Mouse (Mus musculus) kidney, embryonic 16.5 days (tissue): ENCODE data around the gene Gm21985. TPM values are rescaled to one million over a fixed set of nuclear protein-coding genes. Genes with fewer than 3 reads are reported as not detected.
A peak's percentile ranks its signal among the peaks of the same experiment; 100 is the strongest.

Source experiments
- ATAC-seq: fragments of 200-750 bp; cut with Nextera tagmentation; 2 replicates; pipeline ENCODE4 v1.8.0; 2017; ENCODE audit warnings: moderate TSS enrichment; ENCODE audit not compliant: low FRiP score, low TSS enrichment
- H3K27ac ChIP-seq: fragments of 300-500 bp; sonication (generic); 2 replicates; pipeline ENCODE4 v1.5.1; 2014; ENCODE audit warnings: low read length
- H3K27me3 ChIP-seq: fragments of 300-500 bp; sonication (generic); 2 replicates; pipeline ENCODE4 v1.6.1; 2014; ENCODE audit warnings: low read length, control low read depth, mixed read lengths; ENCODE audit not compliant: insufficient read depth
- H3K36me3 ChIP-seq: fragments of 300-500 bp; sonication (generic); 2 replicates; pipeline ENCODE4 v1.6.1; 2014; ENCODE audit warnings: low read length, control low read depth, mixed read lengths; ENCODE audit not compliant: insufficient read depth
- H3K4me1 ChIP-seq: fragments of 300-500 bp; sonication (generic); 2 replicates; pipeline ENCODE4 v1.6.1; 2014; ENCODE audit warnings: low read length, control low read depth, mixed read lengths; ENCODE audit not compliant: insufficient read depth
- H3K4me2 ChIP-seq: fragments of 300-500 bp; sonication (generic); replicated peaks from 2 replicates; pipeline ENCODE4 v1.6.1; 2014; ENCODE audit warnings: low read depth, low read length
- H3K4me3 ChIP-seq: fragments of 300-500 bp; sonication (generic); 2 replicates; pipeline ENCODE4 v1.5.1; 2014; ENCODE audit warnings: mild to moderate bottlenecking, low read length
- H3K9ac ChIP-seq: fragments of 300-500 bp; sonication (generic); replicated peaks from 2 replicates; pipeline ENCODE4 v1.6.1; 2014; ENCODE audit warnings: low read length
- H3K9me3 ChIP-seq: fragments of 300-500 bp; sonication (generic); 2 replicates; pipeline ENCODE4 v1.6.1; 2016; ENCODE audit warnings: low read length, control low read depth
- WGBS: fragments of 180-500 bp; shearing (Covaris S2); extraction: QIAGEN DNeasy Blood & Tissue Kit; methylation state at CpG from one replicate; pipeline ENCODE4 v1.1.7; 2014; 5-methylcytosine and 5-hydroxymethylcytosine counted together
- polyA plus RNA-seq: library from polyadenylated mRNA; unstranded; fragments of >200 nt; fragmentation: Nextera tagmentation; extraction: Ambion mirVana; gene quantifications from 2 replicates; pipeline ENCODE4 v1.2.1, GENCODE M21; 2015

Gene Gm21985
- polyA plus RNA-seq, 1 experiment from 2014 or later, result not detected

- Histone ChIP-seq H3K36me3 (no peaks in the 10 kb centered on the region), H3K4me3 (peak overlapping the region; percentile 59), H3K27me3 (no peaks in the 10 kb centered on the region), H3K4me1 (peaks cover 37% of the 10 kb centered on the region), H3K9me3 (no peaks in the 10 kb centered on the region), H3K9ac (peak overlapping the region; percentile 67), H3K4me2 (peak overlapping the region; percentile 70), H3K27ac (0 out of 2 replicates have a peak overlapping the region, but pooled peaks have one; percentile 45)
- WGBS, result 31% methylated on average over 4 of the region's 4 CpGs
- ATAC-seq, result no peak
Measured at GRCm38 (mm10) chr2:112262779-112263295, 3.3 kb upstream of the Gm21985 start.

- Histone ChIP-seq H3K27ac (no peak overlapping the region), H3K4me2 (no peak overlapping the region), H3K9me3 (no peaks in the 10 kb centered on the region), H3K4me1 (peaks cover 37% of the 10 kb centered on the region), H3K4me3 (no peak overlapping the region), H3K27me3 (no peaks in the 10 kb centered on the region), H3K36me3 (no peaks in the 10 kb centered on the region), H3K9ac (no peak overlapping the region)
- ATAC-seq, result no peak
- 79% methylated on average over 4 of the region's 4 CpGs for WGBS
Measured at GRCm38 (mm10) chr2:112264364-112264763, 1.8 kb upstream of the Gm21985 start.

GRCm38 (mm10) chr2:112265448-112266241, 469 bp upstream of the Gm21985 start, which contains the start of gene Slc12a6:
Gene Slc12a6 (plus strand): TSS chr2:112265825.
- no peaks in the 10 kb centered on the region for H3K27me3 ChIP-seq
- peaks cover 37% of the 10 kb centered on the region for H3K4me1 ChIP-seq
- peak within 1 kb of the TSS; percentile 83 for H3K4me2 ChIP-seq
- no peaks in the 10 kb centered on the region for H3K36me3 ChIP-seq
- peak; percentile 97 for ATAC-seq
- peak within 1 kb of the TSS; percentile 86 for H3K27ac ChIP-seq
- peak within 1 kb of the TSS; percentile 82 for H3K9ac ChIP-seq
- H3K9me3 ChIP-seq, result no peaks in the 10 kb centered on the region
- WGBS, result 0% methylated on average over 82 of the region's 85 CpGs
- H3K4me3 ChIP-seq, result peak within 1 kb of the TSS; percentile 89

- no peaks in the 10 kb centered on the region for H3K36me3 ChIP-seq
- no peaks in the 10 kb centered on the region for H3K9me3 ChIP-seq
- no peak overlapping the region for H3K27ac ChIP-seq
- H3K27me3 ChIP-seq, result no peaks in the 10 kb centered on the region
- H3K9ac ChIP-seq, result peak overlapping the region; percentile 82; the same call in 1 of the 2 replicates
- peaks cover 37% of the 10 kb centered on the region for H3K4me1 ChIP-seq
- peak overlapping the region; percentile 89 for H3K4me3 ChIP-seq
- no peak for ATAC-seq
- WGBS, result 25% methylated on average over 10 of the region's 10 CpGs
- peak overlapping the region; percentile 83 for H3K4me2 ChIP-seq
Measured at GRCm38 (mm10) chr2:112266780-112267179, 666 bp downstream of the Gm21985 start.

- no peak overlapping the region for H3K27ac ChIP-seq
- peaks cover 34% of the 10 kb centered on the region for H3K4me1 ChIP-seq
- H3K9ac ChIP-seq, result no peak overlapping the region
- ATAC-seq, result no peak
- H3K9me3 ChIP-seq, result no peaks in the 10 kb centered on the region
- peak overlapping the region; percentile 89 for H3K4me3 ChIP-seq
- H3K36me3 ChIP-seq, result no peaks in the 10 kb centered on the region
- WGBS, result 63% methylated on average over 8 of the region's 8 CpGs
- H3K27me3 ChIP-seq, result no peaks in the 10 kb centered on the region
- peak overlapping the region; percentile 83 for H3K4me2 ChIP-seq
Measured at GRCm38 (mm10) chr2:112267547-112268269, 1.6 kb downstream of the Gm21985 start.

- H3K4me2 ChIP-seq, result no peak overlapping the region
- H3K27ac ChIP-seq, result no peak overlapping the region
- H3K27me3 ChIP-seq, result no peaks in the 10 kb centered on the region
- no peak for ATAC-seq
- H3K36me3 ChIP-seq, result 0 out of 2 replicates have a peak, but pooled peaks cover 2% of the 10 kb centered on the region
- no peaks in the 10 kb centered on the region for H3K9me3 ChIP-seq
- H3K9ac ChIP-seq, result no peak overlapping the region
- WGBS, result 90% methylated on average over 2 of the region's 2 CpGs
- no peak overlapping the region for H3K4me3 ChIP-seq
- H3K4me1 ChIP-seq, result peaks cover 17% of the 10 kb centered on the region
Measured at GRCm38 (mm10) chr2:112270011-112270410, 3.9 kb downstream of the Gm21985 start.

- no peak for ATAC-seq
- Histone ChIP-seq H3K4me1 (no peaks in the 10 kb centered on the region), H3K9ac (no peak overlapping the region), H3K4me3 (no peak overlapping the region), H3K27ac (no peak overlapping the region), H3K9me3 (no peaks in the 10 kb centered on the region), H3K36me3 (0 out of 2 replicates have a peak, but pooled peaks cover 2% of the 10 kb centered on the region), H3K27me3 (no peaks in the 10 kb centered on the region), H3K4me2 (no peak overlapping the region)
- 95% methylated on average over 2 of the region's 2 CpGs for WGBS
Measured at GRCm38 (mm10) chr2:112272909-112273308, 6.8 kb downstream of the Gm21985 start.

GRCm38 (mm10) chr2:112273474-112273873, 7.4 kb downstream of the Gm21985 start:
- H3K9me3 ChIP-seq, result no peaks in the 10 kb centered on the region
- H3K9ac ChIP-seq, result no peak overlapping the region
- 0 out of 2 replicates have a peak, but pooled peaks cover 2% of the 10 kb centered on the region for H3K36me3 ChIP-seq
- no peaks in the 10 kb centered on the region for H3K4me1 ChIP-seq
- H3K4me3 ChIP-seq, result no peak overlapping the region
- no peaks in the 10 kb centered on the region for H3K27me3 ChIP-seq
- WGBS, result 92% methylated on average over 6 of the region's 6 CpGs
- no peak overlapping the region for H3K4me2 ChIP-seq
- H3K27ac ChIP-seq, result no peak overlapping the region
- ATAC-seq, result no peak

- no peak for ATAC-seq
- 88% methylated on average over 3 of the region's 3 CpGs for WGBS
- Histone ChIP-seq H3K27ac (no peak overlapping the region), H3K4me2 (no peak overlapping the region), H3K4me1 (no peaks in the 10 kb centered on the region), H3K36me3 (0 out of 2 replicates have a peak, but pooled peaks cover 2% of the 10 kb centered on the region), H3K9me3 (no peaks in the 10 kb centered on the region), H3K27me3 (no peaks in the 10 kb centered on the region), H3K4me3 (no peak overlapping the region), H3K9ac (no peak overlapping the region)
Measured at GRCm38 (mm10) chr2:112276870-112277269, 10.8 kb downstream of the Gm21985 start.
